Mouse (Mus musculus): ENCODE measurements around the gene Isg20. TPM values are rescaled to one million over a fixed set of nuclear protein-coding genes. Genes with fewer than 3 reads are reported as not detected.

The Isg20 gene
- total RNA-seq, 2 experiments from 2014 or later, result 0.60 to 1.1 TPM

GRCm38 (mm10) chr7:78903174-78903870 lies 9.9 kb upstream of the Isg20 start:
- no peak for DNase-seq (ENCODE audit: low spot score in 2 of 2)

GRCm38 (mm10) chr7:78904175-78904574 lies 9.0 kb upstream of the Isg20 start:
- DNase-seq (ENCODE audit: low spot score in 2 of 2), result no peak

DNA sequence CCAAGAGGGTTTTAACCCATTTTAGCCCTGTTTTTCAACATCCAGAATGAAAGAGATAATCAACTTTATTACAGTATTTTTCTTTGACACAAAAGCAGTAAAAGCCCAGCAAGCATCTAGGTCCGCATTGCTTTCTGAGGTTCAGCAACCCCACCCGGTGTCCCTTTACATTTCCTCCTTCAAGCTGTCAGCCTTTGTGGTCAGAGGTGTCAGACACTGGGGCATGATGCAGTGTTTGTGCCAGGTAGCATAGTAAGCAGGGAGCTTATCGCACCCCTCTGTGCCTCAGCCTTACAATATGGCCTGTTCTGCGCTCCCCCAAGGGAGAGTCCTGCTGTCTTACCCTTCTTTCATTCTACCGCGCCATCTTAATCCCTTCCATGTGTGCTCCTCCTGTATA lies 4.2 kb upstream of the Isg20 start:
- DNase-seq (ENCODE audit: low spot score in 2 of 2), result no peak

DNA sequence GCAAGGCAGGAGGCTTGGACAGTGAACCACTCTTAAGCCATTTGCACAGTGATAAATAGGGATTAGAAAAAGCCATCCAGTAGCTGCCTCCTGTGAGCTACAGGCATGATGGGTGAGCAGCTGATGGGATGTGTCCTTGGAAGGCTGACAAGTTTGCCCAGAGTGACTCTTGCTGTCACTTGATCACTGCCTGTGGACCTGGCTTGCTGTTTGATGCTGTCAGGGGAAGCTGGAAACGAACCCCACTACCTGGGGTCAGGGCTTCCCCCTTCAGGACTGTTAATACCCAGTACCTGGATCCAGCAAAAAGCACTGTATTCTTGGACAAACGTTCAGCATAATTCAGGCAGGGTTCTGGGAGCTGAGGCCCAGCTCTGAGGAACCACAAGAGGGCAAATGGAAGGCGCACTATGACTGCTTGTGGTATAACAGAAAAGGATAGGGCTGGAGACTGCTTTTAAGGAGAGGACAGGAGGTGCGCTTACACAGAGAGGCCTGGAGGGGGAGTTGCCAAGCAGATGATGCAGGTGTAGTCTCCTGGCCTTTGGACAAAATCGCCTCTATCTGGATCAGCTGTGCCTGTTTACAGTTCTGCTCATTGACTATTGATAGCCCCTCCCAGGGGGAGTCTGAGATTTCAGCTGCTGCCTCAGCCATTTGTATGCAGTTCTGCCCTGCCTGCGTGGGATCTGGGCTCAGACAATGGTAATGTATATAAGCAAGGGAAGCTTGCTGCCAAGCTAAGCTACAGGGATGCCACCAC lies 2.7 kb upstream of the Isg20 start:
- no peak for DNase-seq (ENCODE audit: low spot score in 2 of 2)

GRCm38 (mm10) chr7:78911209-78911608 lies 2.0 kb upstream of the Isg20 start:
- DNase-seq (ENCODE audit: low spot score in 2 of 2), result no peak

- no peak for DNase-seq (ENCODE audit: low spot score in 2 of 2)
Measured at GRCm38 (mm10) chr7:78912253-78912973, 811 bp upstream of the Isg20 start.

GRCm38 (mm10) chr7:78913649-78914544 lies 673 bp downstream of the Isg20 start:
- no peak for DNase-seq (ENCODE audit: low spot score in 2 of 2)

DNA sequence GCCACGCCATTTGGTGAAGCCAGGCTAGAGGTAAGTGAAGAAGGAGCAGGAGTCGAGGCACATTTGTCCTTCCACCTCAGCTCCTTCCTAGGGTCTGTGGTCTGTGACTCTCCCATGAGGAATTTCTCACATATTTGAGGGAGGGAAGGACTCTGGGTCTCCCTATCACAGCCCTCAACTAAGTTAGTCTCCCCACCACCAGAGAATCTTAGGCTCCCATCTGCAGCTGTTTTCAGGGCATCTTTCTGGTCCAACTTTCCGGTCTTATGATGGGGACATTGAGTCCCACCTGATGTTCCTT lies 1.3 kb downstream of the Isg20 start:
- no peak for DNase-seq (ENCODE audit: low spot score in 2 of 2)

DNA sequence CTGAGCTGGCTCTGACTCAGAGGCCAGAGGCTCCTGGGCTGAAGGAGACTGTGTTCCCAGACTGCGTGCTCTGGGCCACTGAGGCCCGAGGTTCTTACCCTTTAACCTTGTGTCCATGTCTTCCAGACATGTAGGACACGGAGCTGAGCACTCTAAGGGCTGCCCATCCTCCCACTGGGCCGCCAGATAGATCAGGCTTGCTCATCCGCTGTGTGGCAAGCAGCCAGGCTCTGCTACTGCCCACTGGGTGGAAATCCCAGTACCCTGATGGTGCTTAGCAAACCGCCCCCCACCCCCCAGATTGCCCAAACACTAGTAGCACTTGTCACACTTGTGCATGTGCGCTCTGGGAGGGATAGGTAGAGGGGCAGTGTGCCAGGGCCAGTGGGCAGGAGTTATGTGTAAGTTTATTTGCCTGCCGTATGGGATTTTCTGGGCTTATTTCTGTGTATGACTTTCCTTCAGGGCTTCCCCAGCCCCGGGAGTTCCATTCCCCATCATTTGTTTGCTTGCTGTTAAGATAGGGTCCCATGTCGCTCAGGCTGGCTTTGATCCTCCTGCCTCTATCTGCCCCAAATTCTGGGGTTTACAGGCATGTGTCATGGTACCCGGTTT lies 1.8 kb downstream of the Isg20 start:
- DNase-seq (ENCODE audit: low spot score in 2 of 2), result no peak

DNA sequence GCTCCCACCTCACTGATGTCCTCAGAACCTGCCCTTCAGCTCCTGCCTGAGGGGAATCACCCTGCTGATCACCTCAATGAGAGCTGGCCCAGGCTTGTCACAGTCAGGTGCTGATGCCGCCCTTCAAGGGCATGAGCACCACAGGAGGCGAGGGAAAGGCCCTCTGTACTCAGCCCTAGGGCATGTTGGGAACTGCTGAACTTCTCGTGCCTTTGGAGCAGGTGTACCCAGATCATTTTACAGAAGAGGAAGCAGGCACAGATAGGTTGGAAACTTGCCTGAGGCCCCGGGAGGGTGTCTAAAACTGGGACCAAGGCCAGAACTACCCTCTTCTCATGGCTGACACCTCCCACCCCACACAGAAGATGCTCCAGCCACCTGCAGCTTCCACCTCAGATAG lies 5.5 kb downstream of the Isg20 start:
- DNase-seq (ENCODE audit: low spot score in 2 of 2), result no peak

- no peak for DNase-seq (ENCODE audit: low spot score in 2 of 2)
Measured at GRCm38 (mm10) chr7:78922506-78922905, 9.3 kb downstream of the Isg20 start.

DNA sequence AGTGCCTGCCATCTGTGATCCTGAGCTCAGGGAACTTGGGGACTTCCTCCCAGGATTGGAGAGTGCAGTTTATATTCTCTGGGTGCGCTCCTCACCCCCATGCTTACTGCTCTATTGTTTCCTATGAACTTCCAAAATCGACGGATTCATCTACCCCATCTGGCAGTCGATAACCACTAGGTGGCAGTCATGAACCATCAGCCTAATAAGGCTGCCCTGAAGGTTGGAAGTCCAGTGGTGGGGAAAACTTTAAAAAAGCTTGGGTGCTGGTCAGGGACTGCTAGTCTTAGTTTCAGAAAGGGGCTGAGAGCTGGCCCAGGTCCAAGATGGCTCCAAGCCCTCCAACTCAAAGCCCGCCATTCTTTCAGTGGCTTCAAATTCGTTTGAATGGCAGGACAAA lies 11.1 kb downstream of the Isg20 start:
- DNase-seq (ENCODE audit: low spot score in 2 of 2), result peak; percentile 72 to 80

DNA sequence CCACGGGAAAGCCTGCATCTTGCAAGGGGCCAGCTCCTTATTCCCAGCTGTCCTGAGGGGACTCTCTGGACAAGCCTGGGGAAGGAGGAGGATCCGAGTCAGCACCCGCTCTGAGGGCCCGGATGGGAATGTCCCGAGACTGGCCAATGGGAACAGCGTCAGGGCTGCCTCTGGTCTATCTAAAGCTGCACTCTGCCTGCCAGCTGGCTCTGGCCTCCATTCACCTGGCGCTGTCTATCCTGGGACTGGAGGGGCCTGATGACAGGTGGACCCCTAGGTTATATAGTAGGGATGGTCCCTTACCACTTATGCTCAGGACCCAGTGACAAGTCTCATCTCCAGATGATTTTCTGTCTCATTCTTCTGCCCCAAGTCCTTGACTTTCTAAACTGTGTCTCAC lies 11.6 kb downstream of the Isg20 start:
- DNase-seq (ENCODE audit: low spot score in 2 of 2), result no peak

GRCm38 (mm10) chr7:78925680-78926079 lies 12.5 kb downstream of the Isg20 start:
- DNase-seq (ENCODE audit: low spot score in 2 of 2), result no peak

DNA sequence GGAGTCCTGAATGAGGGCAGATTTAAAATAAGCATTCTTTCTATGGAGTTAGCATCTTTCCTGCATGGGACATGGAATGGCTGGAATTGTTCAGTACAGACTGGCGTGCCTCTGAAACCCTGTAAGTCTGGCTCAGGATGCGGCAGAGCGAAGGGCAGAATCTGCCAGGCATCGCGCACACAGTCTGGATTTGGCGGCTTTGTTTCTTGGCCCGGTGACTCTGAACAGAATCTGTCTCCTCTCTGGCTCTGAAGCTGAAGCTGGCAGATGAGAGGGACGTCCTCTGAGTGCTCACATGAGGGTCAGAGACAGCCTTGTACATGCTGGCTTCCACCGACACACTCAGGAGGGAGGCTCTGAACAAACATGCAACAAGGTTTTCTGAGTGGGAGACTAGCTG lies 12.9 kb downstream of the Isg20 start:
- DNase-seq (ENCODE audit: low spot score in 2 of 2), result peak; percentile 34 to 73

- DNase-seq (ENCODE audit: low spot score in 2 of 2), result no peak
Measured at GRCm38 (mm10) chr7:78927266-78927665, 14.0 kb downstream of the Isg20 start.

- DNase-seq (ENCODE audit: low spot score in 2 of 2), result no peak
Measured at GRCm38 (mm10) chr7:78938957-78939602, 25.9 kb downstream of the Isg20 start.

DNA sequence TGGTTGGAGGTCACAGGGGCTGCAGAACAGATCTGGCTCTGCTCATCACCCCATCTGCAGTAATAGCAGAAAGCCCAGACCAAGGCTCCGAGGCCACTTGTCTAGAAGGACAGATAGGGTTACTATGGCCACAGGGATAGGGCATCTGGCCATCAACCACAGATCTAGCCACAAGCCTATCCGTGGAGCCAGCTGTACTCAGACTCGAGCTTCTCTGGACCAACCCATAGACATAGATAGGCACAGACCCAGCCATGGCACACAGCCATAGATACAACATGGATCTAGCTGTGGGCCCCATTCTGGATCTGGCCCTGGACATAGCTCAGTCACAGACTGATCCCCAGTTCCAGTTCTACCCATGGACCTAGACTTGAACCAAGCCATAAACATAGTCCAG lies 27.7 kb downstream of the Isg20 start:
- DNase-seq (ENCODE audit: low spot score in 2 of 2), result no peak

- no peak for DNase-seq (ENCODE audit: low spot score in 2 of 2)
Measured at GRCm38 (mm10) chr7:78942544-78942943, 29.3 kb downstream of the Isg20 start.

GRCm38 (mm10) chr7:78953886-78954572 lies 40.8 kb downstream of the Isg20 start:
- DNase-seq (ENCODE audit: low spot score in 2 of 2), result no peak
